Mouse (Mus musculus) embryonic fibroblast, embryonic 13.5 days (primary cell): ENCODE results near the gene Ago4. TPM values are rescaled to one million over a fixed set of nuclear protein-coding genes. Genes with fewer than 3 reads are reported as not detected.

Experiments used
- H3K27ac ChIP-seq: 2 replicates; pipeline ENCODE4 v1.5.1; 2012; ENCODE audit warnings: low read length, control low read depth, inconsistent platforms; ENCODE audit not compliant: insufficient read depth
- H3K4me1 ChIP-seq: 2 replicates; pipeline ENCODE4 v1.6.1; 2011; ENCODE audit warnings: low read length; ENCODE audit not compliant: control insufficient read depth, insufficient read depth
- H3K4me3 ChIP-seq: 2 replicates; pipeline ENCODE4 v1.5.1; 2011; ENCODE audit warnings: mild to moderate bottlenecking, control low read depth, low read length; ENCODE audit not compliant: insufficient read depth
- CTCF ChIP-seq: IDR thresholded peaks from 2 replicates; pipeline ENCODE4 v1.5.1; 2011; ENCODE audit warnings: mild to moderate bottlenecking, control low read depth, low read length, moderate library complexity, borderline replicate concordance; ENCODE audit not compliant: insufficient read depth
- POLR2A ChIP-seq: IDR thresholded peaks from 2 replicates; pipeline ENCODE4 v1.6.1; 2011; ENCODE audit warnings: low read depth, mild to moderate bottlenecking, control low read depth, low read length, moderate library complexity
- polyA plus RNA-seq: library from polyadenylated mRNA; stranded (reverse); fragments of >200 nt; gene quantifications from 2 replicates; pipeline ENCODE4 v1.2.4, GENCODE M21; 2011; ENCODE audit warnings: low read depth; ENCODE audit not compliant: missing spikeins, insufficient read length

Gene Ago4
- polyA plus RNA-seq, 1 experiment, result 1.2 TPM

DNA sequence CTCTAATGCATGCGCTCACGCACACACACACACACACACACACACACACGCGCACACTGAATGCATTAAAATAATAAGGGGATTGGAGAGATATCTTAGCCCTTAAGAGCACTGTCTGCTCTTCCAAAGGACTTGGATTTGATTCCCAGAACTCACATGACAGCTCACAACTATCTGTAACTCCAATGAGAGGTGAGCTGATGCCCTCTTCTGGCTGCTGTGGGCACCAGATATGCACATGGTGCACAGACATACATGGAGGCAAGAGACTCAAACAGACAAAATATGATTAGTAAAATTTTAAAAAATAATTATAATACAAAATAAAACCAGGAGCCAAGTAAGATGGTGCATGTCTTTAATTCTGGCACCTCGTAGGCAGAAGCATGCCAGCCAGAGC is 6.4 kb downstream of the Ago4 start:
- no peak overlapping the region for H3K27ac ChIP-seq
- H3K4me3 ChIP-seq, result no peak overlapping the region
- no peak for TF ChIP-seq POLR2A
- TF ChIP-seq CTCF, result no peak
- H3K4me1 ChIP-seq, result no peaks in the 10 kb centered on the region

- Histone ChIP-seq H3K4me3 (no peak overlapping the region), H3K27ac (no peak overlapping the region), H3K4me1 (no peaks in the 10 kb centered on the region)
- TF ChIP-seq CTCF, result no peak
- no peak for TF ChIP-seq POLR2A
Observed at GRCm38 (mm10) chr4:126526164-126526563, 7.1 kb downstream of the Ago4 start.

DNA sequence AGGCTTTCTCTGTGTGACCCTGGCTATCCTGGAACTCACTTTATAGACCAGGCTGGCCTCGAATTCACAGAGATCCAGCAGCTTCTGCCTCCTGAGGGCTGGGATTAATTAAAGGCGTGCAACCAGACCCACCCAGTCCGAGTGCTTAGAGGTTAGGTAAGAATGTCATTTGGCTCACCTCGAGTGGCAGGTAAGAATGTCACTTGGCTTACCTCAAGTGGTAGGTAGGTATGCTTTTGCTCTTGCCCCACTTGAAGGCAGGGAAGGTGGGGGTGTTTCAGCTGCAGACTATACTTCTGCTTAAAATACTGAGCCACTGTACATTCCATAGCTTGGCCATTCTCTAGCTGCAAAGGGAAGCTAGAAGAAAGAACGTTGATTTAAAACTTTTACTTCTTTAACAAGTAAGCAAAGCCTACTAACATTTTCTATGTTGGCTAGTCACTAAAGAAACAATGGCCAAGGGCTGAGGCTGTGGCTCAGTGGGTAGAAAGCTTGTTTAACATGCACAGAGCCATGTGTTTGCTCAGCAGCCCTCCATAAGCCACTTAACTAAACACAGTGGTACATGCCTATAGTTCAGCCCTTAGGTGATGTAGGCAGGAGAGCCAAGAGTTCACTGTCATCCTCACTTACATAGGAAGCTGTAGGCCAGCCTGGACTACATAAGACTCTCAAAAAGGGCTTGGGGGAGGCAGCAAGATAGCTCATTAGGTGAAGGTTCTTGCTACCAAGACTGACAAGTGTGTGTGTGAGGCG is 20.8 kb downstream of the Ago4 start:
- Histone ChIP-seq H3K27ac (no peak overlapping the region), H3K4me1 (no peaks in the 10 kb centered on the region), H3K4me3 (no peak overlapping the region)
- no peak for TF ChIP-seq POLR2A
- no peak for TF ChIP-seq CTCF

DNA sequence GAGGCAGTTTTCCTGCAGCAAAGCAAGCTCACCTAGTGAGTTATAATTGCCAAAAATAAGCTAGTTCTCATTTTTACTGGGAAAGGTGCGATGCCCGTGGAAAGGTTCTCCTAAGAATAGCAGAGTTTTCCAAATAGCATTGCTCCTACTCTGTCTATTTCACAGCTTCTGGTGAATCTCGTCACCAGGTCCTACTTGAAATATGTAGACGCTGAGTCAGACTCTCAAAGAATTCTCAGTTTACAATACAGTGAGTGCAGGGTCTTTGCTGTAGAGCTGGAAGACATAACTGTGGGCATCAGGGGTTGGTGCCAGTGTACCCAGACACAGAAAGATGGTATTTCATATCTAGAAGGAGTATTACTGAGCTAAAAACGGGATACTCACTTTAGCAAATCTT is 22.3 kb downstream of the Ago4 start:
- TF ChIP-seq POLR2A, result no peak
- no peak for TF ChIP-seq CTCF
- Histone ChIP-seq H3K27ac (no peak overlapping the region), H3K4me1 (no peaks in the 10 kb centered on the region), H3K4me3 (no peak overlapping the region)

DNA sequence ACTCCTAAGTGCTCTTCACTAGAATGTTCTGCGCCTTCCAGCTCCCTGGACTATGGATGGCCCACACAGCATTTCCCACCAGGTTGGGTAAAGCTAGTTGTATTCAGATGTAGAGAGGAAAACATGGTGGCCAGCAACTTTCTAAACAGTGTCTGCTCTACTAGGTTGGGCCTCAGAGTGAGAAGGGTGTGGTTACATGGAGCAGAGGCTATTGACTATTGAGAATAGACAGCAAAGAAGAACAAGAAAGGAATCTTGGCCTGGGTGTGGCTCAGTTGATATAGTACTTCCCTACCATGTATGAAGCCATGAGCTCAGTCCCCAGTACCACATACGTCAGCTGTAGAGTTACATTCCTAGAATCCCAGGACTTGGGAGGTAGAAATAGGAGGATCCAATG is 24.2 kb downstream of the Ago4 start:
- Histone ChIP-seq H3K4me3 (no peak overlapping the region), H3K4me1 (no peaks in the 10 kb centered on the region), H3K27ac (no peak overlapping the region)
- TF ChIP-seq POLR2A (no peak), CTCF (no peak)

DNA sequence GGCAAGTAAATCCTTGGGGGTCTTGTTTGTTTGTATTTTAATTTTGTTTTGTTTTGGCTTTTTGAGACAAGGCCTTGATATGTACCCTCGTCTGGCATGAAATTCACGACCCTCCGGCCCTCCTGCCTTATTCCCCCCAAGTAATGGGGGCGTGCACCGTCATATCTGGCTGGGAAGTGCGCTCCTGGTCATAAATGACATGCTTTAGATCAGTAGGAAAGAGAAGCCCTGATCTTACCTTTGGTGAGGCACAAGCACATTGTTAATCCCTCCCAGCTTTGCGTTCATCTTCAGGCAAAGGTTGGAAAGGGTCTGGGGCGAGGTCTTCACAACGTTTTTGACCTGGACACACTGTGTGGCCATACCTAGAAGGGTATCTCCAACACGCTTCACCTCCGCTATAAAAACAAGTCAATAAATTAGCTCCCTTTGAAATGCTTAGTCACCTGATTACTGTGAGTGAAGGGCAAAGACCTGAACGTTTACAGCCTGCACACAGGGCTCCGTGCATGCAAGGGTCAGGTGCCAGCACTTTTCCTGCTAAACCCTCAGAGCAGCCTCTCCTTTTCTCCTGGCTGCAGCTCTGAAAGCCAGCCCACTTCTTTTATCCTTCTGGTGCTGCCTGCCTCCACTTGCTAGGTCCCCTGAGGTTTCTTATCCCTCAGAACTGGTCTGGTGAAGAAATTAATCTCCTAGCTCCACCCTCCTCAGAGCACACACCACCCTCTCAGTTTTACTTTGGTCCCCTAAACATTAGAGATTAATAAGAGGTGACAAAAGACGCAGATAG is 25.0 kb downstream of the Ago4 start:
- no peak overlapping the region for H3K4me3 ChIP-seq
- no peak overlapping the region for H3K27ac ChIP-seq
- TF ChIP-seq POLR2A (no peak), CTCF (no peak)

GRCm38 (mm10) chr4:126502977-126503309 is 30.3 kb downstream of the Ago4 start:
- TF ChIP-seq POLR2A (no peak), CTCF (no peak)
- no peak overlapping the region for H3K4me3 ChIP-seq
- H3K27ac ChIP-seq, result no peak overlapping the region
- H3K4me1 ChIP-seq, result no peaks in the 10 kb centered on the region

More for the DNA sequence above, 25.0 kb downstream of the Ago4 start:
- no peaks in the 10 kb centered on the region for H3K4me1 ChIP-seq

GRCm38 (mm10) chr4:126502141-126502976 is 30.9 kb downstream of the Ago4 start:
- Histone ChIP-seq H3K4me1 (no peaks in the 10 kb centered on the region), H3K4me3 (no peak overlapping the region), H3K27ac (no peak overlapping the region)
- TF ChIP-seq CTCF (no peak), POLR2A (no peak)

DNA sequence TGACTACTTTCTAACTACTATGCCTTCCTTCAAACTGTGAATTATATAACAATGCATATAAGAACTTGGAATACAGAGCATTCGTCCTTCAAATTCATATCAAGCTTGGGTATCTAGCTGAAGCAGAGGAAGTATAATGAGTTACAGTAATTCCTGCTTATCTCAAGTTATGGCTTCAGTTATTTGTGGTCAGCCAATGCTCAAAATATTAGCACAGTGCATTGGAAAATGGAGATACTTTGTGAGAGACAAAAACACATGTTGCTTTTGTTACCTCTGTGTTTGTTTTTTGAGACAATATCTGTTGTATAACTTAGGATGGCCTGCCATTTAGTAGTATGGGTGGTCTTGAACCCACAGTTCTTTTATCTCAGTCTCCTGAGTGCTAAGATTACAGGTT is 34.7 kb downstream of the Ago4 start:
- H3K4me3 ChIP-seq, result no peak overlapping the region
- no peaks in the 10 kb centered on the region for H3K4me1 ChIP-seq
- no peak for TF ChIP-seq POLR2A
- TF ChIP-seq CTCF, result no peak
- no peak overlapping the region for H3K27ac ChIP-seq
